Mouse (Mus musculus) midbrain, embryonic 15.5 days (tissue): Measurements from ENCODE around the gene Coq5. TPM values are rescaled to one million over a fixed set of nuclear protein-coding genes. Genes with fewer than 3 reads are reported as not detected.

ENCODE experiments used
- ATAC-seq: fragments of 200-750 bp; cut with Nextera tagmentation; replicated peaks from 2 replicates; pipeline ENCODE4 v1.8.0; 2017; ENCODE audit warnings: moderate TSS enrichment
- H3K27ac ChIP-seq: fragments of 300-500 bp; sonication (generic); 2 replicates; pipeline ENCODE4 v1.5.1; 2015; ENCODE audit warnings: mild to moderate bottlenecking, inconsistent platforms
- H3K27me3 ChIP-seq: fragments of 300-500 bp; sonication (generic); replicated peaks from 2 replicates; pipeline ENCODE4 v1.6.1; 2015; ENCODE audit warnings: inconsistent platforms
- H3K36me3 ChIP-seq: fragments of 300-500 bp; sonication (generic); replicated peaks from 2 replicates; pipeline ENCODE4 v1.6.1; 2015; ENCODE audit warnings: inconsistent platforms
- H3K4me1 ChIP-seq: fragments of 300-500 bp; sonication (generic); 2 replicates; pipeline ENCODE4 v1.6.1; 2015; ENCODE audit warnings: inconsistent platforms
- H3K4me2 ChIP-seq: fragments of 300-500 bp; sonication (generic); 2 replicates; pipeline ENCODE4 v1.6.1; 2015; ENCODE audit warnings: inconsistent platforms, mild to moderate bottlenecking, moderate library complexity
- H3K4me3 ChIP-seq: fragments of 300-500 bp; sonication (generic); 2 replicates; pipeline ENCODE4 v1.5.1; 2015; ENCODE audit warnings: mild to moderate bottlenecking, inconsistent platforms
- H3K9ac ChIP-seq: fragments of 300-500 bp; sonication (generic); 2 replicates; pipeline ENCODE4 v1.6.1; 2015; ENCODE audit warnings: mild to moderate bottlenecking, inconsistent platforms
- H3K9me3 ChIP-seq: fragments of 300-500 bp; sonication (generic); 2 replicates; pipeline ENCODE4 v1.6.1; 2016; ENCODE audit warnings: inconsistent platforms
- WGBS: fragments of 180-500 bp; shearing (Covaris S2); methylation state at CpG from one replicate; pipeline ENCODE4 v1.1.7; 2015; ENCODE audit warnings: mixed read lengths; 5-methylcytosine and 5-hydroxymethylcytosine counted together
- polyA plus RNA-seq: library from polyadenylated mRNA; unstranded; fragments of >200 nt; fragmentation: Nextera tagmentation; extraction: Ambion mirVana; gene quantifications from 2 replicates; pipeline ENCODE4 v1.2.1, GENCODE M21; 2015

Gene Coq5
- polyA plus RNA-seq, 1 experiment from 2014 or later: 57.0 TPM

DNA sequence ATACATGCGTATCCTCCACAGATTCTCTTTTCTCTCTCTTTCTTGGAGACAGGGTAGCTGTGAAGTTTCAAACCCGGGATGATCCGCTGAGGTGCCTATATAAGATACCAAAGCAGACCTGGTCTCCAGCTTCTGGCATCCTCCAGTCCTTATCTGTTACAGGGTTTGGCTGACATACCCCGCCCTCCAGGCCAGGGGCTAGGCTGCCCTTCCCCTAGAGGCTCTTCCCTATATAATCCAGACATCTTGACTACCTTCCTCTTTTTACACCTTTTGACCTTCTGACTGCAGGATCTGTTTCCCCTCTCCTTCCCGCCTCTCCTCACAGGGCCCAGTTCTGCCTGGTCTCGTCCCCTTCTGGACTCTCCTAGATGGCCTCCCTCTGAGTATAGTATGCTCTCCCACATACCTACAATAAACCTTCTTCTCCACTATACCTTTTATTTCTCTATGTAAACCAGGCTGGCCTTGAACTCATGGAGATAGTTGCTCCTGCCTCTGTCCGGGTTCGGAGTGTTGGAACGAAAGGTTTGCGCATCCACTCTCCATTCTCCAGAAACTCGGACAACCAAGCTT is 46.9 kb downstream of the Coq5 start:
- Histone ChIP-seq H3K4me2 (peak overlapping the region; percentile 88), H3K36me3 (peaks cover 15% of the 10 kb centered on the region), H3K27me3 (no peaks in the 10 kb centered on the region), H3K4me3 (peak overlapping the region; percentile 96), H3K4me1 (peaks cover 33% of the 10 kb centered on the region), H3K27ac (peak overlapping the region; percentile 91), H3K9me3 (no peaks in the 10 kb centered on the region), H3K9ac (peak overlapping the region; percentile 94)
- ATAC-seq: peak; percentile 63
- 30% methylated on average over 11 of the region's 11 CpGs for WGBS

DNA sequence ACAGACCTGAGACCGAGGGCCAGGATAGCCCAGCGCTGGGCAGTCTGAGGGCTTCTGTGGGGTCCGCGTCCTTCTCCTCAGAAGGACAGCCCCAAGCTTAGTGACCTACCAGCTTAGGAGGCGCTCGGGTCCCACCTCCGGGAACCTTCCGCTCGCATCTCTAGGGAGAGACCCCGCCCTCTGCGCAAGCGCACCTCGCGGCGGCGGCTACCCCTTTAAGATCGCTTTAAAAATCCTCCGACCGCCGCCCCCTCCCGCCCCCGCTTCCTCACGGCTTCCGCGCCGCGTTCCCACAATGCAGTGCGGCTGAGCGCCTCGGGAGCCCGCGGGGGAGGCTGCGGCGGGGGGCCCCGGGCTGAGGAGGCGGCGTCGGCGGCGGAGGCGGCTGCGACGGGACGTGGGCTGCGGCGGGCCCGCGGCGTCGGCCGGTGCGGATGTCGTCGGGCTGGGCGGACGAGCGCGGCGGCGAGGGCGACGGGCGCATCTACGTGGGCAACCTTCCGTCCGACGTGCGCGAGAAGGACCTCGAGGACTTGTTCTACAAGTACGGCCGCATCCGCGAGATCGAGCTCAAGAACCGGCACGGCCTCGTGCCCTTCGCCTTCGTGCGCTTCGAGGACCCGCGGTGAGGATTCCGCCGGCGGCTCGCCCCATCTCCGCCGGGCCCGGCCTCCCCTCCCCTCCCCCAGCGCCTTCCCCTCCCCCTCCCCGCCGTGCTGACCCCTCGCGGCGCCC is 47.6 kb downstream of the Coq5 start, which contains the start of gene Srsf9:
Gene Srsf9, plus strand, starts transcription at position 303 of the 735 bp plus-strand sequence.
- Histone ChIP-seq H3K4me2 (peak within 1 kb of the TSS; percentile 88), H3K9ac (peak within 1 kb of the TSS; percentile 94), H3K4me1 (peaks cover 33% of the 10 kb centered on the region), H3K27me3 (no peaks in the 10 kb centered on the region), H3K36me3 (peaks cover 22% of the 10 kb centered on the region), H3K9me3 (no peaks in the 10 kb centered on the region), H3K4me3 (peak within 1 kb of the TSS; percentile 96), H3K27ac (peak within 1 kb of the TSS; percentile 91)
- under 1% methylated on average over 86 of the region's 97 CpGs for WGBS
- ATAC-seq: peak; percentile 92

GRCm38 (mm10) chr5:115327610-115328548 is 48.4 kb downstream of the Coq5 start:
- Histone ChIP-seq H3K4me3 (peak overlapping the region; percentile 96), H3K9ac (peak overlapping the region; percentile 94), H3K4me1 (peaks cover 33% of the 10 kb centered on the region), H3K4me2 (peak overlapping the region; percentile 88), H3K27me3 (no peaks in the 10 kb centered on the region), H3K27ac (peak overlapping the region; percentile 91), H3K9me3 (no peaks in the 10 kb centered on the region), H3K36me3 (peaks cover 29% of the 10 kb centered on the region)
- under 1% methylated on average over 55 of the region's 55 CpGs for whole genome bisulfite sequencing
- peak; percentile 32; the same call in 1 of the 2 replicates for ATAC-seq

GRCm38 (mm10) chr5:115330955-115331354 is 51.5 kb downstream of the Coq5 start:
- H3K9ac ChIP-seq: no peak overlapping the region
- no peak overlapping the region for H3K4me2 ChIP-seq
- no peak for ATAC-seq
- peaks cover 59% of the 10 kb centered on the region for H3K36me3 ChIP-seq
- no peak overlapping the region for H3K27ac ChIP-seq
- H3K4me1 ChIP-seq: peaks cover 28% of the 10 kb centered on the region
- no peak overlapping the region for H3K4me3 ChIP-seq
- WGBS: 87% methylated on average over 9 of the region's 9 CpGs
- H3K27me3 ChIP-seq: no peaks in the 10 kb centered on the region
- no peaks in the 10 kb centered on the region for H3K9me3 ChIP-seq

- Histone ChIP-seq H3K4me3 (no peak overlapping the region), H3K27ac (no peak overlapping the region), H3K27me3 (no peaks in the 10 kb centered on the region), H3K9ac (no peak overlapping the region), H3K36me3 (peaks cover 60% of the 10 kb centered on the region), H3K9me3 (no peaks in the 10 kb centered on the region), H3K4me2 (no peak overlapping the region), H3K4me1 (peaks cover 17% of the 10 kb centered on the region)
- no peak for ATAC-seq
- 90% methylated on average over 3 of the region's 3 CpGs for WGBS
Measured at GRCm38 (mm10) chr5:115333626-115334025, 54.2 kb downstream of the Coq5 start.

DNA sequence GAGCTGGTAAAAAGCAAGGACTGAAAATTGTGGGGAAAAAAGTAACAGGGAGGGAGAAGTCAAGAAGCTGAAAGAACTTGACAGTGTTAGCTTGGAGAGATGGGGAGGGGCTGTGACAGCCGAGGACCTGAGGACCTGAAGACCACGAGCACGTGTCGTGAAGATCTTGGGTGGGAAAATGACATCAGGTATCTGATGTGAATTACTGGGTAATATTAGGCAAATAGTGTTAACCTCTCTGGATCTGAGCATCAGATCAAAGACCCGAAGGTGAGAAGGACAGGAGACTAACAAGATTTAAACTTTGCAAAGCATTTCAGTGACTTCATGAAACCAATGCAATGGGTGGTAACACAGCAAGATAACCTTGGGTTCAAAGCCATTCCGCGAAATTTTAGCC is 60.5 kb downstream of the Coq5 start:
- H3K4me1 ChIP-seq: peaks cover 26% of the 10 kb centered on the region
- H3K36me3 ChIP-seq: peaks cover 37% of the 10 kb centered on the region
- no peak for ATAC-seq
- H3K27ac ChIP-seq: no peak overlapping the region
- no peaks in the 10 kb centered on the region for H3K9me3 ChIP-seq
- H3K4me3 ChIP-seq: peak overlapping the region; percentile 70
- H3K9ac ChIP-seq: peak overlapping the region; percentile 85; the same call in 1 of the 2 replicates
- no peaks in the 10 kb centered on the region for H3K27me3 ChIP-seq
- peak overlapping the region; percentile 67 for H3K4me2 ChIP-seq
- 28% methylated on average over 7 of the region's 7 CpGs for WGBS

DNA sequence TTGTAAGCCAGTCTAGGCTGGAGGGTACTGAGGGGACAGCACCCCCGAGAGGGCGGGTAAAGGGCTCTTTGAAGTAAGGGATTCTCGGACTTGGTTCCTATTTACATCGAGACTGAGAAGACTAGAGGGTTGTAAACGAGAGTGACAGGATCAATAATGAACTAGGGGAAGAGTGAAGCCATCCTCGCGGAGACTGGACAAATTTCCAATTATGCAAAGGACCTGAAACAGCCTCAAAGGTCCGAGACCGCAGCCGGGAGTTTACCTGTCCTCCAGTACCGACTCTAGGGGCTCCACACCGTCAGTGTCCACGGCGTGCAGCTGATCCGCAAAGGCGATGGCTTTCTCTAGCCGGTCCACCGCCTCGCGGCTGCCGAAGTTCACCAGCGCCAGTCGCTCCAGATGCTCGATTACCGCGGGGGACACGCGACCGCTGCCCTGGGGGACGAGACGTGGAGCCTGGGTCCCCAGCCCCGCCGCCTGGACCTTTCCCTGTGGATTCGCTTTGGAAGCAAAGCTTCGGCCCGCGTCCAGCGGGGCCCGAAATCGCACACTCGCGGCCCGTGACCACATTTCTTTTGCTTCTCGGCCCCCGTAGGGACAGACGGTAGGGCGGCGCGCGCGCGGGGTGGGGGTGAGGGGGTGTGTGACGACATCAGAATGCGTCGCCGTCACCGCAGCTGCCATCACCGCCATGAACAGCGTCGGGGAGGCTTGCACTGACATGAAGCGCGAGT is 61.3 kb downstream of the Coq5 start, which contains the start of the genes Gatc and Triap1:
Gene Gatc, minus strand, starts transcription at position 602 of the 737 bp plus-strand sequence.
Gene Triap1, plus strand, starts transcription at position 649 of the 737 bp plus-strand sequence.
- Histone ChIP-seq H3K36me3 (peaks cover 36% of the 10 kb centered on the region), H3K27ac (peak within 1 kb of the TSS; percentile 87), H3K27me3 (no peaks in the 10 kb centered on the region), H3K4me1 (peaks cover 26% of the 10 kb centered on the region), H3K4me3 (peak within 1 kb of the TSS; percentile 70), H3K9me3 (no peaks in the 10 kb centered on the region), H3K9ac (peak within 1 kb of the TSS; percentile 85), H3K4me2 (peak within 1 kb of the TSS; percentile 67)
- under 1% methylated on average over 62 of the region's 62 CpGs for WGBS
- peak; percentile 89 for ATAC-seq

- Histone ChIP-seq H3K4me3 (peak overlapping the region; percentile 70), H3K27ac (peak overlapping the region; percentile 87), H3K4me1 (peaks cover 31% of the 10 kb centered on the region), H3K9me3 (no peaks in the 10 kb centered on the region), H3K27me3 (no peaks in the 10 kb centered on the region), H3K9ac (peak overlapping the region; percentile 85), H3K4me2 (peak overlapping the region; percentile 67), H3K36me3 (peaks cover 32% of the 10 kb centered on the region)
- ATAC-seq: peak; percentile 13
- WGBS: 13% methylated on average over 36 of the region's 36 CpGs
Measured at GRCm38 (mm10) chr5:115341314-115342165, 62.1 kb downstream of the Coq5 start.
